Mouse (Mus musculus) hindbrain, embryonic 12.5 days (tissue): Measurements from ENCODE around the gene Rab11a. TPM values are rescaled to one million over a fixed set of nuclear protein-coding genes. Genes with fewer than 3 reads are reported as not detected.
"Not testable (repeated sequence)": the region's sequence is repeated elsewhere in the genome, so short reads cannot be mapped to it uniquely, and the experiment has no call there.

Experiments used
- ATAC-seq: fragments of 200-750 bp; cut with Nextera tagmentation; 2 replicates; pipeline ENCODE4 v1.8.0; 2017; ENCODE audit warnings: moderate TSS enrichment; ENCODE audit not compliant: low FRiP score
- H3K27ac ChIP-seq: fragments of 300-500 bp; sonication (generic); 2 replicates; pipeline ENCODE4 v1.5.1; 2016; ENCODE audit warnings: mild to moderate bottlenecking
- H3K27me3 ChIP-seq: fragments of 300-500 bp; sonication (generic); 2 replicates; pipeline ENCODE4 v1.6.1; 2016; ENCODE audit warnings: mild to moderate bottlenecking
- H3K36me3 ChIP-seq: fragments of 300-500 bp; sonication (generic); 2 replicates; pipeline ENCODE4 v1.6.1; 2016; ENCODE audit warnings: mild to moderate bottlenecking
- H3K4me1 ChIP-seq: fragments of 300-500 bp; sonication (generic); 2 replicates; pipeline ENCODE4 v1.6.1; 2016
- H3K4me2 ChIP-seq: fragments of 300-500 bp; sonication (generic); replicated peaks from 2 replicates; pipeline ENCODE4 v1.6.1; 2016; ENCODE audit warnings: mild to moderate bottlenecking
- H3K4me3 ChIP-seq: fragments of 300-500 bp; sonication (generic); 2 replicates; pipeline ENCODE4 v1.5.1; 2016; ENCODE audit warnings: mild to moderate bottlenecking
- H3K9ac ChIP-seq: fragments of 300-500 bp; sonication (generic); 2 replicates; pipeline ENCODE4 v1.6.1; 2016; ENCODE audit warnings: mild to moderate bottlenecking, moderate library complexity
- H3K9me3 ChIP-seq: fragments of 300-500 bp; sonication (generic); replicated peaks from 2 replicates; pipeline ENCODE4 v1.6.1; 2016; ENCODE audit warnings: mild to moderate bottlenecking
- WGBS: fragments of 180-500 bp; shearing (Covaris S2); methylation state at CpG from one replicate; pipeline ENCODE4 v1.1.7; 2016; 5-methylcytosine and 5-hydroxymethylcytosine counted together
- polyA plus RNA-seq: library from polyadenylated mRNA; unstranded; fragments of >200 nt; fragmentation: Nextera tagmentation; extraction: Ambion mirVana; gene quantifications from 2 replicates; pipeline ENCODE4 v1.2.1, GENCODE M21; 2016

Rab11a gene
- polyA plus RNA-seq, 1 experiment from 2014 or later, result 297 TPM

DNA sequence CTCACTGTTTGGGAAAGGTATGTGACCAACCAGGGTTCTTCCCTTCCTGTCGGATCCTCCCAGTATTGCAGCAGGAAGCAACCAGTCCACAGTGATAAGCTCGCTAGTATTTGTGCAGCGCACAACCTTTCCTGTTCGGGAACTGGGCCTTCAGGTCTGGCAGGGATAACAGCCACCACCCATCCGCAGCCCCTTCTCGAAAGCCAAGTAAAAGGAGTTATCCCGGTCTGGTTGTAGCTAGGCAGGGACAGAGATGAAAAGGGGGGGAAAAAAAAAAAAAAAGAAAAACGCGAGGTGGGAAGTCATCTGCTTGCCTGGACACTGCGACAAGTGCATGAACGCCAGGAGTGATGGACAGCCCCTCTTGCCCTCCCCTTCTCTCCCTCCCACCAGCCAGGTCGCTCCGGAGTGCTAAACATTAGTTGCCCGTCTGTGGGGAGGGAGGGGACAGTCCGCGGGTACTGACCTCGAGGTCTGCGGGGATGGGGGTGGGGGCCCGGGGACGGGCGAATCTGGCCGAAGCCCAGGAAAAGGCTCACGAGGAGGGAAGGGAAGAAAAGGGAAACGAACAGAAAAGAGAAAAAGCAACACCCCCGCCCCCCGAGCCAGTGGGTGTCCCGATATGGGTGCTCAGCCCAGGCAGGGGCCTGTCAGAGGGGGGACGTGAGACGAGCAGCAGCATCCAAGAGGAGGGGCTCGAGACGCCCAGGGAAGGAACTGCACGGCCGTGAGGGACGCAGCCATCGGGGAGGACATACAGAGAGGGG is 736 bp downstream of the Rab11a start:
- peak; percentile 87 for ATAC-seq
- WGBS, result 1% methylated on average over 34 of the region's 35 CpGs
- H3K27ac ChIP-seq, result peak overlapping the region; percentile 92
- H3K4me2 ChIP-seq, result peak overlapping the region; percentile 83
- H3K9ac ChIP-seq, result peak overlapping the region; percentile 93
- no peaks in the 10 kb centered on the region for H3K27me3 ChIP-seq
- H3K4me3 ChIP-seq, result peak overlapping the region; percentile 96
- H3K9me3 ChIP-seq, result no peaks in the 10 kb centered on the region
- peaks cover 7% of the 10 kb centered on the region for H3K4me1 ChIP-seq
- no peaks in the 10 kb centered on the region for H3K36me3 ChIP-seq

DNA sequence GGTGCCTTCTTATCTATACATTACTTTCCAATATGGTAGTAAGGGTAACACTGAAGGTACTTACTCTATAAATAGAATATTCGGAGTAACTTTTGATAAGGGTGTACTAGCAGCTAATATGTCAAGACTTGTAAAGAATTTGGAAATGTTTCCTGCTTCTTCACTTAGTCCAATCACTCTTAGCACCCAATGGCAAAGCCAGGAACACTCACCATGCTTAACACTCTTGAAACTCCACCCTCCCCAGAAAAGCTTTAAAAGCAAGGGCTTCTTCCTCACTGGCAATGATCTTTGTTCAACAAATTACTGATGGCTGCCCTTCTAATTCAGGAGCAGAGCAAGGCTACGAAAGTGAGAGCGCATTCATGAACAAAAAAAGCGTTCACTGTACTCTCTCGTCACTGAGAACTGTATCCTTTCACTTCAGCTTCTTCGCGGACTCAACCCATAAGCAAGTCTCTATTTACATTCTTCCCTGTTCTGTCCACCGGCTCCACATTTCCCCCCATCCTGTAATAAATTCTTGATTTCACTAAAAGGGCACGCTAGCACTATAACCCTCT is 1.4 kb downstream of the Rab11a start:
- Histone ChIP-seq H3K27me3 (no peaks in the 10 kb centered on the region), H3K27ac (peak overlapping the region; percentile 92), H3K4me1 (peaks cover 7% of the 10 kb centered on the region), H3K4me2 (peak overlapping the region; percentile 83), H3K4me3 (peak overlapping the region; percentile 96), H3K9me3 (no peaks in the 10 kb centered on the region), H3K36me3 (no peaks in the 10 kb centered on the region), H3K9ac (peak overlapping the region; percentile 93)
- ATAC-seq, result no peak
- 16% methylated on average over 9 of the region's 9 CpGs for WGBS

DNA sequence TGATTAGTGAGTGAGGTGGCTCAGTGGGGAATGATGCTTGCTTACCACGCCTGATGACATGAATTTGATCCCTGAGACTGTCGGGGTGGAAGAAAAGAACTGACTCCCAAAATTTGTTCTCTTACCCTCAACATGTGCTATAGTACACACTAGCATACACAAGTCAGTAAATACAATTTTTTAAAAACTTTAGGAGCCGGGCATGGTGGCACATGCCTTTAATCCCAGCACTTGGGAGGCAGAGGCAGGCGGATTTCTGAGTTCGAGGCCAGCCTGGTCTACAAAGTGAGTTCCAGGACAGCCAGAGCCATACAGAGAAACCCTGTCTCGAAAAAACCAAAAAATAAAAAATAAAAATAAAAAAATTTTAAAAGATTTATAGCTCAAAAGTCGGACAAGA is 2.6 kb downstream of the Rab11a start:
- not testable (repeated sequence) for ATAC-seq, H3K4me3 ChIP-seq, H3K4me1 ChIP-seq, H3K9me3 ChIP-seq, H3K4me2 ChIP-seq, H3K27me3 ChIP-seq, H3K36me3 ChIP-seq, H3K27ac ChIP-seq, H3K9ac ChIP-seq
- 91% methylated on average over 7 of the region's 7 CpGs for WGBS

DNA sequence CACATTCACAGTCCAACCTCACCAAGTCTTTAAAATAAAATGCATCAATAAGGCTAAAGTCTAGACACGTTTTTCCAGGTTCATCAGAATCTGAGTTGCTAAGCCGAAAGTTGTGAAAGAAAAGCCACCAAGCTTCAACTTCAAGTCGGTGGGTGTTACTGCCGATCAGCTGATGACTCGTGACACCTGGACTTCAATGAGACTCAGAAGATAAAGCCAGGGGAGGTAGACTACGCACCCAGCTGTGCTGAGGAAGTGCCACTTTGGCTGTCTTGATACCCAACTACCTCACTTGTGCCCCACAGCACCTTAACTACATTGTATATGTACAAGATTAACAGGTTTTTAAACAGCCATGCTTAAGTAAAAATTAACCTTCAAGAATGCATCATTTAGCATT is 3.4 kb downstream of the Rab11a start:
- no peak overlapping the region for H3K4me2 ChIP-seq
- no peak for ATAC-seq
- WGBS, result 80% methylated on average over 6 of the region's 6 CpGs

DNA sequence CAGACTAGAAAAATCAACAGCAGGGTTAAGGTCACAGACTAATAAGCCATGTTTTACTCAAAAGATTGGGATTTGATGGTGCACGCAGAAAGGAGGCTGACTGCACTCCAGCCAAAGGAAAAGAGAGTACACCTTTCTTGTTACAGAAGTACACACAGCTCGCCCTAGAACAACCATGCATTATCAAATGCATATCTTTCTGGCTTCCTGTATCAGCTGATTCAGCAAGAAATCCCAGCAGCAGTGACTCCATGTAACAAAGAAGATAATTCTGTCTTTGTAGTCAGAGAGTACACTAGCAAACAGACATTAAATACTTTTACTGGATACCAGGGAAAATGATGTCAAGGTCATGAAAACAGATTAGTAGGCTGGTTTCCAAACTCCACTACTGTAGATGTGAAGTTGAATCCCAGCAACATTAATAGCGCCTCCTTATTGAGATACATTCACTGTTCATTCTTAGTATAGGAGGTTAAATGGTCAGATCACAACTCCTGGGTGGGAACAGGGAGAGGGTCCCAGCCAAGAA is 6.5 kb downstream of the Rab11a start:
- ATAC-seq, result no peak
- Histone ChIP-seq H3K36me3 (peaks cover 17% of the 10 kb centered on the region; the same call in 1 of the 2 replicates), H3K4me3 (no peak overlapping the region), H3K4me2 (no peak overlapping the region), H3K9me3 (no peaks in the 10 kb centered on the region), H3K27me3 (no peaks in the 10 kb centered on the region), H3K27ac (no peak overlapping the region), H3K4me1 (peaks cover 4% of the 10 kb centered on the region), H3K9ac (no peak overlapping the region)
- WGBS, result 89% methylated on average over 3 of the region's 3 CpGs

More for the DNA sequence above, 3.4 kb downstream of the Rab11a start:
- H3K9me3 ChIP-seq, result no peaks in the 10 kb centered on the region
- no peaks in the 10 kb centered on the region for H3K27me3 ChIP-seq
- H3K4me1 ChIP-seq, result peaks cover 7% of the 10 kb centered on the region
- no peaks in the 10 kb centered on the region for H3K36me3 ChIP-seq
- no peak overlapping the region for H3K4me3 ChIP-seq
- no peak overlapping the region for H3K9ac ChIP-seq
- no peak overlapping the region for H3K27ac ChIP-seq

DNA sequence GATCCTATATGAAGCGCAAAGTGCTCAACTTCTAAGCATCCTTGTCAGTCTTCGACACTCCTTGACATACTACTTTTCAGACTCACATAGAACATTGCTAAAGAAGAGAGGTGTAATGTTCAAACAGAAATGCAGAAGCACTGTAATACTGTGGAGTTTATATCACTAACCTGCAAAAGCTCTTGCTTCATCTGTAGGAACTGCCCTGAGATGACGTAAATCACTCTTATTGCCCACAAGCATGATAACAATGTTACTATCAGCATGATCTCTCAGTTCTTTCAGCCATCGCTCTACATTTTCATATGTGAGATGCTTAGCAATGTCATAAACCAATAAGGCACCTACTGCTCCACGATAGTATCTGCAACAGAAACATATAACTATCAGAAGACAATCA is 11.1 kb downstream of the Rab11a start:
- H3K4me2 ChIP-seq, result no peak overlapping the region
- H3K4me1 ChIP-seq, result no peaks in the 10 kb centered on the region
- no peak for ATAC-seq
- H3K9ac ChIP-seq, result no peak overlapping the region
- no peak overlapping the region for H3K4me3 ChIP-seq
- peaks cover 39% of the 10 kb centered on the region for H3K36me3 ChIP-seq
- 93% methylated on average over 5 of the region's 5 CpGs for WGBS
- no peaks in the 10 kb centered on the region for H3K9me3 ChIP-seq
- no peaks in the 10 kb centered on the region for H3K27me3 ChIP-seq
- no peak overlapping the region for H3K27ac ChIP-seq

DNA sequence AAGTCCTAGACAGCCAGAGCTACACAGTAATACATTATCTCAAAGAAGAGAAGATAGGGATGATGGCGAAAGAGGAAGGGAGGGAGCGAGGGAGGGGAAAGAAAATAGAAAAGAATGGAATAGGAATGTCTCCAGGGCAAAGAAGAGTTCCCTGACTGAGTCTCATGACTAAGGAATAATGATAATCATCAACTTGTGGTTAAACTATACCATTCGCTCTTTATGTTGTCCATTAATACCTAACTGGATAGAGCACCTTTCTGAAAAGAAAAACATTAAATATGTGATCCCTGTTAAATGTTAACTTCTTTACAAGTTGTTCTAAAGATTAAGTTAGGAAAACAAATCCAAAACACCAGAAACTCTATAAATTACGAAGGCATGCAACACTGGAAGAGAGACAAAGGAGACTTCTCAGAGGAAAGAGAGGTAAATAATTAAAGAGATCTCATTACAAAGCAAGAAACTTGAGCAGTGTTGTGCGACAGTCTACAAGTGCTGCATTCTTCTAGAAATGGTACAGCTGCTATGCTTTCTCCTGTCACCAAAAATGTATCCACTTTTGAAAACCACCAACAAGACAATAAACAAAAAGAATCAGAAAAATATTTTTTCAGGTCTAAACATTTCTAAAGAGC is 17.9 kb downstream of the Rab11a start:
- no peaks in the 10 kb centered on the region for H3K9me3 ChIP-seq
- 64% methylated on average over 5 of the region's 5 CpGs for WGBS
- no peaks in the 10 kb centered on the region for H3K4me1 ChIP-seq
- no peak overlapping the region for H3K27ac ChIP-seq
- H3K9ac ChIP-seq, result no peak overlapping the region
- H3K4me3 ChIP-seq, result no peak overlapping the region
- H3K4me2 ChIP-seq, result no peak overlapping the region
- H3K27me3 ChIP-seq, result no peaks in the 10 kb centered on the region
- peaks cover 20% of the 10 kb centered on the region for H3K36me3 ChIP-seq
- no peak for ATAC-seq

DNA sequence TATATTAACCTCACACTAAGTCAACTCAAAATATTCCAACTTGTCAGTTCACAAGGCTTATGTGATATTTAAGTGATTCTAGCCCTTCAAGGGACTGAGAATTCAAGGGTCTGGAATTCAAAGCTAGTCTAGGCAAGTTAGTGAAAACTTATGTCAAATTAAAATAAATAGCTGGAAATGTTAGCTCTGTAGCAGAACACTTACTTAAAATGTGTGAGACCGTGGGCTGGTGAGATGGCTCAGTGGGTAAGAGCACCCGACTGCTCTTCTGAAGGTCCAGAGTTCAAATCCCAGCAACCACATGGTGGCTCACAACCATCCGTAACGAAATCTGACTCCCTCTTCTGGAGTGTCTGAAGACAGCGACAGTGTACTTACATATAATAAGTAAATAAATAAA is 27.3 kb downstream of the Rab11a start:
- H3K9ac ChIP-seq, H3K4me3 ChIP-seq, H3K9me3 ChIP-seq, H3K4me1 ChIP-seq, H3K27ac ChIP-seq, H3K27me3 ChIP-seq, ATAC-seq, H3K4me2 ChIP-seq: not testable (repeated sequence)
- peaks cover 17% of the 10 kb centered on the region; the same call in 1 of the 2 replicates for H3K36me3 ChIP-seq
- 95% methylated on average over 5 of the region's 5 CpGs for WGBS

DNA sequence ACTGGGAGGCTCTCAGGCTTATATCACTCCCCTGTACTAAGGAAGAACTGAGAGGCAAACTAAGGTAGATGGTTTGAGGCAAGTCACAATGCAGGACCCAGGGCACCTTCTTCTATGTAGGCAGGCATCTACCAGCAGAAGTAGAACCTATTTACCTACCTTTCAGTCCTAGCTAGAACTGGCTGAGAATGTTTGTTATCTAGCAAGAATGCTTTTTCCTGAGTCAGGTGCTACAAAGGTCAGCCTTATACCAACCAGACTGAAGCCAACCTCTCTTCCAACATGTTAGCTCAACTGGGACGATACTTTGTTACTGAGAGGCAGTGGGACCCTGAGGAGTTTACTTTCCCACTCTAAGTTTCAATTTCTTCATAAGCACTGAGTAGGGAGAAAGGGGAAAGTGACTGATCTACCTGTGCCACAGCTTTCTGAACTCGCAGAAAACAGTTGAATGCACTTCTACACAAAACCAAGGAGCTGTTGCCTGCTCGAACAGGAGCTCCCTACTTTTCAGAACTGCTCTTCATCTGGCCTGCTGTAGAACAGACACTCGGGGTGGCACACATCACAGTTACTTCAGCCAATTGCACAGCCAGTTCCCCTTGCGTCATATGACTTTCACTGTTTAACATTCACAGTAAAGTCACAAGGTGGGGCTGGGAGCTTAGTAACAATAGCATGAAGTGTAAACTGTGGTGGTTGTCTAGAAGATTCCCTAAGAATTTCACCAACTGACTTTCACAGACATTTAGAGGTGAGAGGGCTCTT is 33.3 kb downstream of the Rab11a start:
- Histone ChIP-seq H3K9me3 (no peaks in the 10 kb centered on the region), H3K27me3 (no peaks in the 10 kb centered on the region), H3K36me3 (peaks cover 24% of the 10 kb centered on the region; the same call in 1 of the 2 replicates), H3K4me2 (no peak overlapping the region), H3K4me1 (peaks cover 2% of the 10 kb centered on the region; the same call in 1 of the 2 replicates), H3K27ac (no peak overlapping the region), H3K4me3 (no peak overlapping the region), H3K9ac (no peak overlapping the region)
- ATAC-seq, result no peak
- 90% methylated on average over 5 of the region's 5 CpGs for WGBS

DNA sequence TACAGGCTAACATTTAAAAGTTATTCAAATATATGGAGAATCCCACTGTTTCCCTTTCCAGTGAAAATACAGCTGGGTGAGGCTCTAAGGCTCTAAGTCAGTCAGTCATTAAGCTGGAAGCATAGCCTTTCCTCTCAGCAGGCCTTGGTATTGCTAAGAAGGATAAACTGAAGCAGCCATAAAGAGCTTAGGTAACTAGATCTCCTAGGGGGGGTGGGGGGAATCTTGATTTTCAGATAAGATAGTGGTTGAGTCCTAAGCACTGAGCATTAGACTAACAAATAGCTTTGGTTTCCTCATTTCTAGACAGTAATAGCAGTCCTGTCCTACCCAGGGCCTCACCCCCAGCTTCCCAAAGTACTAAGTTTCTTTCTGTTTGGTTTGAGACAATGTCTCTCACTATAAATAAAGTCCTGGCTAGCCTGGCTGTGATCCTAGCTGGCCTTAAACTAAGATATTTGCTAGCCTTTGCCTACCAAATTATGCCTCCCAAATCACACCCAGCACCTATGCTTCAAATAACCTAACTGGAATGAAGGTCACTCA is 34.1 kb downstream of the Rab11a start:
- peaks cover 25% of the 10 kb centered on the region for H3K36me3 ChIP-seq
- no peak overlapping the region for H3K4me3 ChIP-seq
- H3K9me3 ChIP-seq, result no peaks in the 10 kb centered on the region
- ATAC-seq, result no peak
- H3K9ac ChIP-seq, result no peak overlapping the region
- no peak overlapping the region for H3K4me2 ChIP-seq
- no peak overlapping the region for H3K27ac ChIP-seq
- H3K4me1 ChIP-seq, result peaks cover 2% of the 10 kb centered on the region; the same call in 1 of the 2 replicates
- H3K27me3 ChIP-seq, result no peaks in the 10 kb centered on the region

DNA sequence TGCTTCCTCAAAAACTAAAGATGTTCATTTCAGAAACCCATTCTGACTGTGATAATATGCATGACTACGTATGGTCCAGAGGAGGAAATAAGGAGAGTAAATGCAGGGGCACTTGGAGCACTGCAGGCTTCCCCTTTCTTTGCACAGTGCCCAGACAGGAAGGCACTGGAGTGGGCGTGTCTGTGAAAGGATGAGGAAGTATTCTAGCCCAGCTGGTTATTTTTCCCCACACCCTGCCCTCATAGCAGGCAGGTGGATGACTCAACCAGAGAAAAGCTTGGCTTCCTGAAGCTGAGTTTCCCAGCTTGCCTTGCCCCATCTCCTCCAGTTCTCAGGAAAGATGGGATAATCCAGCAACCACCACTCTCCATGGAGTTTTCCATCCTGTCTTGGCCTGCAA is 34.6 kb downstream of the Rab11a start:
- H3K4me1 ChIP-seq, result peaks cover 2% of the 10 kb centered on the region; the same call in 1 of the 2 replicates
- ATAC-seq, result no peak
- H3K36me3 ChIP-seq, result peaks cover 22% of the 10 kb centered on the region
- no peak overlapping the region for H3K4me2 ChIP-seq
- H3K9me3 ChIP-seq, result no peaks in the 10 kb centered on the region
- no peaks in the 10 kb centered on the region for H3K27me3 ChIP-seq
- H3K4me3 ChIP-seq, result no peak overlapping the region
- 83% methylated on average over 2 of the region's 2 CpGs for WGBS
- H3K27ac ChIP-seq, result no peak overlapping the region
- no peak overlapping the region for H3K9ac ChIP-seq

DNA sequence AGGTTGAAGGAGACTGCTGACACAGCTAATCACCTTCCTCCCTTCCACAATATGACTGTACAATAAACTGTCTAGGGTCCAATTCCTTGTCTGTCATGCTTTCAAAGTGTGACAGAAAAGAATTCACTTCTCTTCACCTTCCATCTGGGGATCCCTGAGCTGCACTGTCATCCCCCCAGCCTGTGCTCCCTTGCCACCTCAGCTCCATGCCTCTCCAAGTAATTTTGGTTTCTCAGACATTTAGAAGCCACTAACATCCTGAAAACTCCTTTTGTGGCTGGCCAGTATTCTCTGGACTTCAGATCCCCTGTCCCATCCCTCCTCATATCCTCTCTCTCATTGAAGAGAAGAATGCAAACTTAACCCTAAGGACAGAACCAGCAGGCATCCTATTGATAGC is 35.2 kb downstream of the Rab11a start:
- Histone ChIP-seq H3K9me3 (no peaks in the 10 kb centered on the region), H3K4me2 (no peak overlapping the region), H3K36me3 (peaks cover 21% of the 10 kb centered on the region), H3K27me3 (no peaks in the 10 kb centered on the region), H3K4me3 (no peak overlapping the region), H3K27ac (no peak overlapping the region), H3K4me1 (peaks cover 2% of the 10 kb centered on the region; the same call in 1 of the 2 replicates), H3K9ac (no peak overlapping the region)
- ATAC-seq, result no peak
